Mouse (Mus musculus) forebrain, embryonic 11.5 days (tissue): ENCODE results near the gene Gm5414. TPM values are rescaled to one million over a fixed set of nuclear protein-coding genes. Genes with fewer than 3 reads are reported as not detected.

Experiments used
- ATAC-seq: fragments of 200-750 bp; cut with Nextera tagmentation; replicated peaks from 2 replicates; pipeline ENCODE4 v1.8.0; 2017; ENCODE audit warnings: moderate TSS enrichment; ENCODE audit not compliant: low FRiP score
- DNase-seq: peaks from one replicate; pipeline ENCODE4 v3.0.0-alpha.2; 2017; ENCODE audit warnings: low spot score
- H3K27ac ChIP-seq: fragments of 300-500 bp; sonication (generic); 2 replicates; pipeline ENCODE4 v1.5.1; 2014; ENCODE audit warnings: low read depth, low read length
- H3K27me3 ChIP-seq: fragments of 300-500 bp; sonication (generic); 2 replicates; pipeline ENCODE4 v1.6.1; 2014; ENCODE audit warnings: mild to moderate bottlenecking, low read length, mixed read lengths; ENCODE audit not compliant: control insufficient read depth, insufficient read depth
- H3K36me3 ChIP-seq: fragments of 300-500 bp; sonication (generic); 2 replicates; pipeline ENCODE4 v1.6.1; 2014; ENCODE audit warnings: mild to moderate bottlenecking, low read length, moderate library complexity, mixed read lengths; ENCODE audit not compliant: control insufficient read depth, insufficient read depth
- H3K4me1 ChIP-seq: fragments of 300-500 bp; sonication (generic); replicated peaks from 2 replicates; pipeline ENCODE4 v1.6.1; 2014; ENCODE audit warnings: low read length, mixed read lengths; ENCODE audit not compliant: control insufficient read depth, insufficient read depth
- H3K4me2 ChIP-seq: fragments of 300-500 bp; sonication (generic); 2 replicates; pipeline ENCODE4 v1.6.1; 2014; ENCODE audit warnings: low read depth, mild to moderate bottlenecking, low read length, moderate library complexity, mixed read lengths; ENCODE audit not compliant: severe bottlenecking
- H3K4me3 ChIP-seq: fragments of 300-500 bp; sonication (generic); 2 replicates; pipeline ENCODE4 v1.5.1; 2014; ENCODE audit warnings: low read depth, low read length
- H3K9ac ChIP-seq: fragments of 300-500 bp; sonication (generic); 2 replicates; pipeline ENCODE4 v1.6.1; 2014; ENCODE audit warnings: low read length
- H3K9me3 ChIP-seq: fragments of 300-500 bp; sonication (generic); 2 replicates; pipeline ENCODE4 v1.6.1; 2016; ENCODE audit warnings: low read length, mixed read lengths; ENCODE audit not compliant: control insufficient read depth
- WGBS: fragments of 180-500 bp; shearing (Covaris S2); extraction: QIAGEN DNeasy Blood & Tissue Kit; methylation state at CpG from one replicate; pipeline ENCODE4 v1.1.7; 2014; 5-methylcytosine and 5-hydroxymethylcytosine counted together
- microRNA-seq: library from miRNA; unstranded; fragments of <30 nt; microRNA quantifications from one replicate; pipeline ENCODE4, GENCODE M21; 2016; ENCODE audit not compliant: insufficient number of aligned reads
- polyA plus RNA-seq: library from polyadenylated mRNA; unstranded; fragments of >200 nt; fragmentation: Nextera tagmentation; extraction: Ambion mirVana; gene quantifications from 2 replicates; pipeline ENCODE4 v1.2.1, GENCODE M21; 2014

Gene Gm5414
- polyA plus RNA-seq, 1 experiment from 2014 or later = not detected

- Histone ChIP-seq H3K4me2 (no peak overlapping the region), H3K9ac (no peak overlapping the region), H3K36me3 (no peaks in the 10 kb centered on the region), H3K27ac (no peak overlapping the region), H3K27me3 (no peaks in the 10 kb centered on the region), H3K9me3 (no peaks in the 10 kb centered on the region), H3K4me3 (no peak overlapping the region), H3K4me1 (no peaks in the 10 kb centered on the region)
- ATAC-seq (no peak), DNase-seq (no peak)
- 83% methylated on average over 5 of the region's 5 CpGs for WGBS
Measured at GRCm38 (mm10) chr15:101575506-101575905, 52.5 kb downstream of the Gm5414 start.

Small RNAs within 50 kb of the gene (microRNA-seq; reads per million reads assigned to microRNA genes)
- not detected for gene Gm44383
- gene Gm44479 = not detected

Other genes with a start within 250 kb of the Gm5414 start
- gene Krt7, start 217.1 kb downstream of the Gm5414 start, polyA plus RNA-seq = 6.8 and 9.3 TPM in 2 replicates
- gene Krt87, start 189.4 kb downstream of the Gm5414 start, polyA plus RNA-seq = 0.12 TPM in 1 of 2 replicates, not detected in the other
- not detected in 2 replicates for gene Krt88, start 180.4 kb downstream of the Gm5414 start, polyA plus RNA-seq
- gene Krt81, start 164.4 kb downstream of the Gm5414 start, polyA plus RNA-seq = not detected in 2 replicates
- gene Krt86, start 154.7 kb downstream of the Gm5414 start, polyA plus RNA-seq = not detected in 2 replicates
- 0.27 TPM in 1 of 2 replicates, not detected in the other for gene Krt83, start 136.7 kb downstream of the Gm5414 start, polyA plus RNA-seq
- not detected in 2 replicates for gene Gm49425, start 110.9 kb downstream of the Gm5414 start, polyA plus RNA-seq
- not detected in 2 replicates for gene Krt84, start 95.4 kb downstream of the Gm5414 start, polyA plus RNA-seq
- gene Krt82, start 77.5 kb downstream of the Gm5414 start, polyA plus RNA-seq = not detected in 2 replicates
- gene Krt90, start 65.2 kb downstream of the Gm5414 start, polyA plus RNA-seq = 0.21 and 0.41 TPM in 2 replicates
- not detected in 2 replicates for gene Krt75, start 54.3 kb downstream of the Gm5414 start, polyA plus RNA-seq
- not detected in 2 replicates for gene Gm5478, start 19.2 kb upstream of the Gm5414 start, polyA plus RNA-seq
- gene Krt6b, start 52.1 kb upstream of the Gm5414 start, polyA plus RNA-seq = not detected in 2 replicates
- gene Krt6a, start 66.1 kb upstream of the Gm5414 start, polyA plus RNA-seq = not detected in 2 replicates
- 0.57 and 0.67 TPM in 2 replicates for gene Krt5, start 84.7 kb upstream of the Gm5414 start, polyA plus RNA-seq
- not detected in 2 replicates for gene Krt71, start 114.9 kb upstream of the Gm5414 start, polyA plus RNA-seq
- not detected in 2 replicates for gene Krt72, start 158.3 kb upstream of the Gm5414 start, polyA plus RNA-seq
- 0.12 TPM in 1 of 2 replicates, not detected in the other for gene Krt73, start 174.2 kb upstream of the Gm5414 start, polyA plus RNA-seq
- not detected in 2 replicates for gene Krt2, start 190.0 kb upstream of the Gm5414 start, polyA plus RNA-seq
- gene Krt1, start 222.6 kb upstream of the Gm5414 start, polyA plus RNA-seq = 2.6 TPM in 2 replicates
- gene Krt77, start 241.5 kb upstream of the Gm5414 start, polyA plus RNA-seq = not detected in 2 replicates